Mouse (Mus musculus) spleen, embryonic (tissue): Measurements from ENCODE around the gene Gm20388.
"Not testable (repeated sequence)": the region's sequence is repeated elsewhere in the genome, so short reads cannot be mapped to it uniquely, and the experiment has no call there.

Source experiments
- CTCF ChIA-PET: fragments of 350-600 bp; sonication (Branson Sonifier 250); formaldehyde crosslinking; loops from one replicate; lab custom pipeline; 2022; lab: Charles Lee

Gm20388 gene

GRCm38 (mm10) chr8:124020439-124021236 is 4110.0 kb downstream of the Gm20388 start:
- CTCF ChIA-PET: interaction anchor here (0.6 kb wide), 1 partner anchor 253 kb away, joined by 3 read pairs; no protein-coding TSS in a partner anchor

GRCm38 (mm10) chr8:124021237-124022227 is 4110.9 kb downstream of the Gm20388 start, which contains the start of the genes Taf5l and Urb2:
Gene Taf5l, minus strand, starts transcription at chr8:124021397.
Gene Urb2, plus strand, starts transcription at chr8:124021508.
- CTCF ChIA-PET: interaction anchor here (0.7 kb wide), 1 partner anchor 297 kb away, joined by 3 read pairs; no protein-coding TSS in a partner anchor

GRCm38 (mm10) chr8:124026265-124026664 is 4115.6 kb downstream of the Gm20388 start:
- CTCF ChIA-PET: not testable (repeated sequence)

GRCm38 (mm10) chr8:124027831-124028230 is 4117.2 kb downstream of the Gm20388 start:
- CTCF ChIA-PET: no interaction called here

GRCm38 (mm10) chr8:124033400-124033799 is 4122.8 kb downstream of the Gm20388 start:
- CTCF ChIA-PET: interaction anchor here (0.6 kb wide), 1 partner anchor 102 kb away, joined by 12 read pairs; no protein-coding TSS in a partner anchor

- CTCF ChIA-PET: interaction anchor here (0.6 kb wide), 1 partner anchor 55 kb away, joined by 7 read pairs; the partner anchor contains the start of gene Abcb10
These were observed 4127.5 kb downstream of the Gm20388 start for GRCm38 (mm10) chr8:124038121-124038520.

GRCm38 (mm10) chr8:124039351-124039750 is 4128.7 kb downstream of the Gm20388 start:
- CTCF ChIA-PET: no interaction called here

GRCm38 (mm10) chr8:124042201-124042600 is 4131.6 kb downstream of the Gm20388 start:
- CTCF ChIA-PET: no interaction called here

- CTCF ChIA-PET: no interaction called here
These were observed 4133.8 kb downstream of the Gm20388 start for GRCm38 (mm10) chr8:124044421-124044820.

GRCm38 (mm10) chr8:124044931-124045330 is 4134.3 kb downstream of the Gm20388 start:
- CTCF ChIA-PET: no interaction called here

- CTCF ChIA-PET: no interaction called here
These were observed 4135.2 kb downstream of the Gm20388 start for GRCm38 (mm10) chr8:124045856-124046255.

GRCm38 (mm10) chr8:124052110-124052509 is 4141.5 kb downstream of the Gm20388 start:
- CTCF ChIA-PET: interaction anchor here (0.5 kb wide), 1 partner anchor 317 kb away, joined by 4 read pairs; no protein-coding TSS in a partner anchor

- CTCF ChIA-PET: interaction anchor here (0.5 kb wide), 1 partner anchor 317 kb away, joined by 4 read pairs; no protein-coding TSS in a partner anchor
These were observed 4141.9 kb downstream of the Gm20388 start for GRCm38 (mm10) chr8:124052568-124052967.

- CTCF ChIA-PET: interaction anchor here (0.6 kb wide), 1 partner anchor 119 kb away, joined by 3 read pairs; no protein-coding TSS in a partner anchor
These were observed 4146.4 kb downstream of the Gm20388 start for GRCm38 (mm10) chr8:124056832-124057655.

GRCm38 (mm10) chr8:124066325-124067058 is 4155.9 kb downstream of the Gm20388 start:
- CTCF ChIA-PET: no interaction called here

GRCm38 (mm10) chr8:124067059-124067750 is 4156.6 kb downstream of the Gm20388 start:
- CTCF ChIA-PET: no interaction called here

- CTCF ChIA-PET: no interaction called here
These were observed 4160.0 kb downstream of the Gm20388 start for GRCm38 (mm10) chr8:124070363-124071324.

- CTCF ChIA-PET: no interaction called here
These were observed 4165.3 kb downstream of the Gm20388 start for GRCm38 (mm10) chr8:124075977-124076376.
